Mouse (Mus musculus): Measurements from ENCODE around the gene Plekho1. TPM values are rescaled to one million over a fixed set of nuclear protein-coding genes. Genes with fewer than 3 reads are reported as not detected.
"Not testable (repeated sequence)": the region's sequence is repeated elsewhere in the genome, so short reads cannot be mapped to it uniquely, and the experiment has no call there.

The Plekho1 gene
- polyA plus RNA-seq, 1 experiment from 2014 or later = 90.5 TPM

- 90% methylated on average over 12 of the region's 12 CpGs for WGBS
- H3K9ac ChIP-seq (replicated peaks); H3K4me2 ChIP-seq (replicated peaks); ATAC-seq (replicated peaks); H3K36me3 ChIP-seq; H3K4me3 ChIP-seq; H3K9me3 ChIP-seq; H3K27ac ChIP-seq (replicated peaks); H3K27me3 ChIP-seq: not testable (repeated sequence)
- H3K4me1 ChIP-seq = peaks cover 25% of the 10 kb centered on the region
Observed at GRCm38 (mm10) chr3:95954648-95955173, 41.1 kb downstream of the Plekho1 start.

- Histone ChIP-seq H3K27ac (replicated peaks) (peak overlapping the region; percentile 19), H3K27me3 (no peaks in the 10 kb centered on the region), H3K9me3 (no peaks in the 10 kb centered on the region), H3K36me3 (no peaks in the 10 kb centered on the region), H3K9ac (replicated peaks) (no peak overlapping the region), H3K4me1 (peaks cover 25% of the 10 kb centered on the region), H3K4me3 (no peak overlapping the region), H3K4me2 (replicated peaks) (no peak overlapping the region)
- 51% methylated on average over 3 of the region's 3 CpGs for whole genome bisulfite sequencing
- ATAC-seq (replicated peaks) = no peak
Observed at GRCm38 (mm10) chr3:95953522-95953921, 42.3 kb downstream of the Plekho1 start.

- Histone ChIP-seq H3K4me1 (peaks cover 25% of the 10 kb centered on the region), H3K9me3 (no peaks in the 10 kb centered on the region), H3K27me3 (no peaks in the 10 kb centered on the region), H3K36me3 (no peaks in the 10 kb centered on the region), H3K4me2 (replicated peaks) (no peak overlapping the region), H3K9ac (replicated peaks) (no peak overlapping the region), H3K4me3 (no peak overlapping the region), H3K27ac (replicated peaks) (peak overlapping the region; percentile 19)
- ATAC-seq (replicated peaks) = no peak
Observed at GRCm38 (mm10) chr3:95953023-95953422, 42.8 kb downstream of the Plekho1 start.

- peak; percentile 28 for ATAC-seq (replicated peaks)
Observed at GRCm38 (mm10) chr3:95951566-95951965, 44.2 kb downstream of the Plekho1 start.

GRCm38 (mm10) chr3:95950763-95951551, 44.8 kb downstream of the Plekho1 start:
- peak overlapping the region; percentile 100 for H3K27ac ChIP-seq (replicated peaks)
- H3K4me1 ChIP-seq = peaks cover 17% of the 10 kb centered on the region
- H3K36me3 ChIP-seq = peaks cover 4% of the 10 kb centered on the region; the same call in 1 of the 2 replicates
- H3K27me3 ChIP-seq = no peaks in the 10 kb centered on the region
- no peaks in the 10 kb centered on the region for H3K9me3 ChIP-seq
- WGBS = 1% methylated on average over 49 of the region's 49 CpGs
- peak; percentile 97 for ATAC-seq (replicated peaks)
- H3K9ac ChIP-seq (replicated peaks) = peak overlapping the region; percentile 71
- H3K4me3 ChIP-seq = peak overlapping the region; percentile 66
- H3K4me2 ChIP-seq (replicated peaks) = peak overlapping the region; percentile 48

More at GRCm38 (mm10) chr3:95951566-95951965, 44.2 kb downstream of the Plekho1 start:
- H3K4me1 ChIP-seq = peaks cover 17% of the 10 kb centered on the region
- H3K27me3 ChIP-seq, H3K36me3 ChIP-seq, H3K9me3 ChIP-seq: not testable (repeated sequence)
- H3K27ac ChIP-seq (replicated peaks) = peak overlapping the region; percentile 100
- peak overlapping the region; percentile 48 for H3K4me2 ChIP-seq (replicated peaks)
- H3K9ac ChIP-seq (replicated peaks) = peak overlapping the region; percentile 71
- peak overlapping the region; percentile 66 for H3K4me3 ChIP-seq
- WGBS = 69% methylated on average over 12 of the region's 12 CpGs

- Histone ChIP-seq H3K36me3 (peaks cover 15% of the 10 kb centered on the region), H3K9ac (replicated peaks) (no peak overlapping the region), H3K4me2 (replicated peaks) (no peak overlapping the region), H3K27me3 (no peaks in the 10 kb centered on the region), H3K27ac (replicated peaks) (no peak overlapping the region), H3K4me3 (no peak overlapping the region), H3K9me3 (no peaks in the 10 kb centered on the region), H3K4me1 (peaks cover 14% of the 10 kb centered on the region)
- WGBS = 86% methylated on average over 5 of the region's 5 CpGs
- ATAC-seq (replicated peaks) = no peak
Observed at GRCm38 (mm10) chr3:95948325-95948724, 47.5 kb downstream of the Plekho1 start.

- Histone ChIP-seq H3K27ac (replicated peaks) (no peak overlapping the region), H3K36me3 (peaks cover 27% of the 10 kb centered on the region), H3K4me1 (no peaks in the 10 kb centered on the region), H3K9ac (replicated peaks) (no peak overlapping the region), H3K4me2 (replicated peaks) (no peak overlapping the region), H3K9me3 (no peaks in the 10 kb centered on the region), H3K27me3 (no peaks in the 10 kb centered on the region), H3K4me3 (no peak overlapping the region)
- ATAC-seq (replicated peaks) = no peak
- 85% methylated on average over 14 of the region's 14 CpGs for WGBS
Observed at GRCm38 (mm10) chr3:95945731-95946240, 50.0 kb downstream of the Plekho1 start.

- no peak for ATAC-seq (replicated peaks)
- H3K9me3 ChIP-seq = no peaks in the 10 kb centered on the region
- H3K27me3 ChIP-seq = no peaks in the 10 kb centered on the region
- H3K27ac ChIP-seq (replicated peaks) = no peak overlapping the region
- H3K4me1 ChIP-seq = no peaks in the 10 kb centered on the region
- 93% methylated on average over 8 of the region's 8 CpGs for WGBS
- H3K9ac ChIP-seq (replicated peaks) = no peak overlapping the region
- H3K36me3 ChIP-seq = peaks cover 36% of the 10 kb centered on the region
- no peak overlapping the region for H3K4me3 ChIP-seq
- H3K4me2 ChIP-seq (replicated peaks) = no peak overlapping the region
Observed at GRCm38 (mm10) chr3:95944742-95945141, 51.1 kb downstream of the Plekho1 start.

GRCm38 (mm10) chr3:95943226-95943625, 52.6 kb downstream of the Plekho1 start:
- H3K4me3 ChIP-seq = no peak overlapping the region
- no peaks in the 10 kb centered on the region for H3K4me1 ChIP-seq
- WGBS = 93% methylated on average over 7 of the region's 7 CpGs
- H3K9ac ChIP-seq (replicated peaks) = no peak overlapping the region
- H3K36me3 ChIP-seq = peaks cover 51% of the 10 kb centered on the region
- no peak overlapping the region for H3K4me2 ChIP-seq (replicated peaks)
- no peak overlapping the region for H3K27ac ChIP-seq (replicated peaks)
- H3K9me3 ChIP-seq = no peaks in the 10 kb centered on the region
- H3K27me3 ChIP-seq = no peaks in the 10 kb centered on the region
- ATAC-seq (replicated peaks) = no peak

- Histone ChIP-seq H3K27me3 (no peaks in the 10 kb centered on the region), H3K4me3 (no peak overlapping the region), H3K9ac (replicated peaks) (no peak overlapping the region), H3K4me2 (replicated peaks) (no peak overlapping the region), H3K4me1 (no peaks in the 10 kb centered on the region), H3K36me3 (peaks cover 56% of the 10 kb centered on the region), H3K9me3 (no peaks in the 10 kb centered on the region), H3K27ac (replicated peaks) (no peak overlapping the region)
- WGBS = 81% methylated on average over 6 of the region's 6 CpGs
- ATAC-seq (replicated peaks) = no peak
Observed at GRCm38 (mm10) chr3:95942749-95943148, 53.1 kb downstream of the Plekho1 start.

GRCm38 (mm10) chr3:95938835-95939234, 57.0 kb downstream of the Plekho1 start:
- Histone ChIP-seq H3K9me3 (no peaks in the 10 kb centered on the region), H3K27ac (replicated peaks) (no peak overlapping the region), H3K9ac (replicated peaks) (no peak overlapping the region), H3K4me1 (no peaks in the 10 kb centered on the region), H3K27me3 (no peaks in the 10 kb centered on the region), H3K36me3 (peaks cover 70% of the 10 kb centered on the region), H3K4me2 (replicated peaks) (no peak overlapping the region), H3K4me3 (no peak overlapping the region)
- no peak for ATAC-seq (replicated peaks)
- 93% methylated on average over 15 of the region's 15 CpGs for WGBS
